ENCODE assay signal across 31 mouse cellular contexts in genomic region chr1:137917449-137917848, GRCm38 (mm10).
A peak's percentile ranks its signal among the peaks of the same experiment; 100 is the strongest.
DNase-seq lines count a peak whose midpoint lies in the region; ATAC-seq lines count a peak whose summit lies in the region.
"Had no signal": no experiment of that assay in that cellular context is flagged by ENCODE, and none has a peak within 500 bp of the region (broad histone marks: within the 10 kb centered on the region; RNA-seq: fewer than 3 reads in every experiment).

No protein-coding gene starts in this region.

- H3K27ac ChIP-seq in intestine, embryonic 15.5 days: no peak overlapping the region
- H3K27ac ChIP-seq: embryonic facial prominence, embryonic 10.5 days; embryonic facial prominence, embryonic 15.5 days; forebrain, embryonic 12.5 days; heart, embryonic 15.5 days; hindbrain, postnatal 0 days; kidney, embryonic 15.5 days; left cerebral cortex, adult 2 months; limb, embryonic 12.5 days; lung, embryonic 15.5 days; midbrain, embryonic 12.5 days; neural tube, embryonic 12.5 days had no signal

- H3K4me3 ChIP-seq in intestine, embryonic 15.5 days (replicated peaks): no peak overlapping the region
- H3K4me3 ChIP-seq: embryonic facial prominence, embryonic 10.5 days; embryonic facial prominence, embryonic 15.5 days; forebrain, embryonic 12.5 days; heart, embryonic 15.5 days; kidney, embryonic 15.5 days; left cerebral cortex, adult 2 months; limb, embryonic 12.5 days; lung, embryonic 15.5 days; megakaryocyte, embryonic 14.5 days; midbrain, embryonic 12.5 days; myocyte; neural tube, embryonic 12.5 days had no signal

- 95% methylated on average over 1 of the region's 1 CpGs for WGBS in intestine, embryonic 15.5 days

- H3K4me2 ChIP-seq in intestine, embryonic 15.5 days (replicated peaks): no peak overlapping the region
- H3K4me2 ChIP-seq: embryonic facial prominence, embryonic 15.5 days; forebrain, embryonic 12.5 days; heart, embryonic 15.5 days; kidney, embryonic 15.5 days; limb, embryonic 12.5 days; liver, embryonic 11.5 days; lung, embryonic 15.5 days; midbrain, embryonic 12.5 days; neural tube, embryonic 12.5 days had no signal

- H3K27me3 ChIP-seq in splenic B cell, adult 2 months (ENCODE audit: control insufficient read depth, insufficient read depth, low read length, poor library complexity, severe bottlenecking): no peaks in the 10 kb centered on the region
- H3K27me3 ChIP-seq in intestine, embryonic 15.5 days (replicated peaks): no peaks in the 10 kb centered on the region
- H3K27me3 ChIP-seq: embryonic facial prominence, embryonic 15.5 days; forebrain, embryonic 12.5 days; heart, embryonic 15.5 days; kidney, embryonic 15.5 days; limb, embryonic 12.5 days; lung, embryonic 15.5 days; megakaryocyte, embryonic 14.5 days; midbrain, embryonic 12.5 days; neural tube, embryonic 12.5 days had no signal

- peak; percentile 47 to 48 for DNase-seq in spleen, adult 18-20 months
- no peak for DNase-seq in spleen, adult 12 weeks (ENCODE audit: low spot score)
- DNase-seq in induced T-regulatory cell, adult 2 months (ENCODE audit: low read depth): peak; percentile 40
- DNase-seq in splenic B cell, adult 2 months (ENCODE audit: low read depth, low spot score): peak; percentile 76
- DNase-seq in c-Kit-positive CD71-positive TER-119-positive erythroid progenitor cells, embryonic 14.5 days (ENCODE audit: low spot score): no peak
- DNase-seq in gastrocnemius, postnatal 10 days: no peak
- DNase-seq: adrenal gland, postnatal 25 days; cerebellum, adult 18-20 months; cerebellum, postnatal 14 days; forebrain, postnatal 0 days; kidney, adult 18-20 months; kidney, postnatal 25 days; lung, postnatal 36 days; thymus, adult 2 months had no signal

- no peak overlapping the region for H3K9ac ChIP-seq in intestine, embryonic 15.5 days
- H3K9ac ChIP-seq: embryonic facial prominence, embryonic 15.5 days; forebrain, embryonic 12.5 days; forebrain, postnatal 0 days; heart, embryonic 15.5 days; kidney, embryonic 15.5 days; limb, embryonic 12.5 days; lung, embryonic 15.5 days; midbrain, embryonic 12.5 days; neural tube, embryonic 12.5 days had no signal

- ATAC-seq in CD4-positive, CD25-positive, alpha-beta regulatory T cell, adult 4 months: peak; percentile 97
- no peak for ATAC-seq in intestine, embryonic 15.5 days
- ATAC-seq: forebrain, postnatal 0 days; hindbrain, postnatal 0 days had no signal

- no peaks in the 10 kb centered on the region for H3K9me3 ChIP-seq in intestine, embryonic 15.5 days
- H3K9me3 ChIP-seq: embryonic facial prominence, embryonic 10.5 days; embryonic facial prominence, embryonic 15.5 days; forebrain, embryonic 12.5 days; heart, embryonic 15.5 days; kidney, embryonic 15.5 days; limb, embryonic 12.5 days; lung, embryonic 15.5 days; megakaryocyte, embryonic 14.5 days; midbrain, embryonic 12.5 days; neural tube, embryonic 12.5 days had no signal

- no peaks in the 10 kb centered on the region for H3K4me1 ChIP-seq in intestine, embryonic 15.5 days (replicated peaks)
- H3K4me1 ChIP-seq: embryonic facial prominence, embryonic 10.5 days; embryonic facial prominence, embryonic 15.5 days; heart, embryonic 15.5 days; kidney, embryonic 15.5 days; limb, embryonic 12.5 days had no signal

- no peaks in the 10 kb centered on the region for H3K36me3 ChIP-seq in splenic B cell, adult 2 months (ENCODE audit: control insufficient read depth, insufficient read depth, low read length, poor library complexity, severe bottlenecking)
- no peaks in the 10 kb centered on the region for H3K36me3 ChIP-seq in intestine, embryonic 15.5 days
- H3K36me3 ChIP-seq: G1E had no signal

Comparison
In these comparisons a context has a peak if more than half of its experiments do, and no peak if none do; other contexts are left out.
1. DNase-seq: peak in spleen, adult 18-20 months (2 of 2), induced T-regulatory cell, adult 2 months (single experiment) and splenic B cell, adult 2 months (single experiment); none in spleen, adult 12 weeks (single experiment), c-Kit-positive CD71-positive TER-119-positive erythroid progenitor cells, embryonic 14.5 days (single experiment) and gastrocnemius, postnatal 10 days (single experiment).